Mouse (Mus musculus) adrenal gland, adult (tissue): ENCODE measurements around the gene Pde2a.
"Not testable (repeated sequence)": the region's sequence is repeated elsewhere in the genome, so short reads cannot be mapped to it uniquely, and the experiment has no call there.

Source experiments
- DNase-seq, 2 experiments: peaks; one replicate each; pipeline ENCODE4 v3.0.0; 2022 to 2023; ENCODE audit warnings: low spot score in 1 of 2; ENCODE audit not compliant: inconsistent age in 2 of 2

The Pde2a gene

DNA sequence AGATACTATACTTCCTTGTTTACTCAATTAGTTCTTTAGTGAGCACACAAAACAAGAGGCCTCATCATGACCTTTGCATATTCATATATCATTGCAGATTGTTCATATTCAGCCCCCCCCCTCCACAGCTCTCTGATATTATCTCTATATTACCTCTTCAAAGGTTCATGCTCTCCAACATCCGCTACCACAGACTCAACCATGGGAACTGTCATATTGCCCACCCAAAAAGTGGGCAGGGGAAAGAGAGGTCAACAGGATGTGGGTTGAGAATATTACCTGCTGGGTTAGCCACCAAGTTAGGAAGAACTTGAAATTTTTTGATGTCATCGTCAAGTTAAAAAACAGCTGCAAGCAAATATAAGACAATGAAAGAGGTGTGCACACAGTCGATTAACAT, 134.0 kb downstream of the Pde2a start:
- not testable (repeated sequence) for DNase-seq

GRCm38 (mm10) chr7:101557391-101557790, 135.9 kb downstream of the Pde2a start:
- no peak for DNase-seq

DNA sequence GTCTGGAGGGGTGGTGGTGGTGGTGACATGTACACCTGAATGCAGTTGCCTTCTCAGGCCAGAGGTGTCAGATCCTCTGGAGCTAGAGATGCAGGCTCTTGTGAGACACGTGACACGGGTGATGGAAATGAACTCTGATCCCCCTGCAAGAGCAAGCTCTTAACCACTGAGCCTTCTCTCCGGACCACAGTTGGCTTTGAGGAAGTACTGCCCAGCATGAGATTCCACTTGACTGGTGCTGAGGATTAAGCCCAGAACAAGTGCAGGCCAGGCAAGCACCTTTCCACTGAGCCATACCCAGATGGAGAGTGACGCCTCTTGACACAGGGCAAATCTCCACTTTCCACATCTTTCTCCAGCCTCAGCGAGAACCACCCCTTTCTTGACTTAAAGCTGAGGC, 137.9 kb downstream of the Pde2a start:
- not testable (repeated sequence) for DNase-seq
